Mouse (Mus musculus): ENCODE results near the gene Znrd1as.

Gene Znrd1as

GRCm38 (mm10) chr17:36997033-36997735, 38.8 kb downstream of the Znrd1as start:
- peak; percentile 86 for DNase-seq

GRCm38 (mm10) chr17:36998477-36998876, 40.1 kb downstream of the Znrd1as start:
- no peak for DNase-seq

GRCm38 (mm10) chr17:37000863-37001262, 42.5 kb downstream of the Znrd1as start, which contains the start of gene Zfp57:
Gene Zfp57, plus strand, starts transcription at chr17:37001163.
- DNase-seq: no peak

GRCm38 (mm10) chr17:37002364-37003330, 44.3 kb downstream of the Znrd1as start:
- peak; percentile 58 for DNase-seq

- no peak for DNase-seq
Observed at GRCm38 (mm10) chr17:37003366-37003765, 45.0 kb downstream of the Znrd1as start.

- DNase-seq: no peak
Observed at GRCm38 (mm10) chr17:37008161-37008560, 49.8 kb downstream of the Znrd1as start.

- no peak for DNase-seq
Observed at GRCm38 (mm10) chr17:37009460-37010042, 51.2 kb downstream of the Znrd1as start.

- DNase-seq: no peak
Observed at GRCm38 (mm10) chr17:37011719-37012118, 53.3 kb downstream of the Znrd1as start.

GRCm38 (mm10) chr17:37012141-37012540, 53.7 kb downstream of the Znrd1as start:
- no peak for DNase-seq

Data from right cerebral cortex, postnatal 4 days (tissue).